Mouse (Mus musculus) CH12.LX (cell line): ENCODE data around the gene Fgfr2. TPM values are rescaled to one million over a fixed set of nuclear protein-coding genes. Genes with fewer than 3 reads are reported as not detected.

ENCODE experiments used
- DNase-seq: peaks from one replicate; pipeline ENCODE4 v3.0.0-alpha.2; 2013; ENCODE audit errors: extremely low read depth
- H3K27ac ChIP-seq: 2 replicates; pipeline ENCODE4 v1.5.1; 2012; ENCODE audit warnings: low read depth, mild to moderate bottlenecking, control low read depth, moderate library complexity; ENCODE audit not compliant: insufficient read depth
- H3K27me3 ChIP-seq: replicated peaks from 2 replicates; pipeline ENCODE3; 2012; ENCODE audit warnings: inconsistent platforms
- H3K36me3 ChIP-seq, 2 experiments: replicated peaks in 1 of 2; 2 replicates each; pipeline versions ENCODE3 to v1.6.1; 2012; ENCODE audit warnings: inconsistent platforms in 1 of 2, low read length in 1 of 2, mild to moderate bottlenecking in 1 of 2, mixed read lengths in 1 of 2, moderate library complexity in 1 of 2; ENCODE audit not compliant: control insufficient read depth in 1 of 2, insufficient read depth in 1 of 2
- H3K4me1 ChIP-seq, 2 experiments: 2 replicates each; pipeline ENCODE4 v1.6.1; 2012; ENCODE audit warnings: inconsistent platforms in 1 of 2, moderate library complexity in 1 of 2; ENCODE audit not compliant: insufficient read depth in 2 of 2, control insufficient read depth in 1 of 2
- H3K4me2 ChIP-seq: 2 replicates; pipeline ENCODE4 v1.6.1; 2012; ENCODE audit warnings: low read depth, mild to moderate bottlenecking, control low read depth; ENCODE audit not compliant: poor library complexity, insufficient read depth, severe bottlenecking
- H3K4me3 ChIP-seq, 3 experiments: fragments of 150-350 bp in 1 of 3; sonication (generic) in 1 of 3; replicated peaks in 1 of 3; 2 replicates each; pipeline versions ENCODE3 to v1.5.1; 2011 to 2012; ENCODE audit warnings: low read depth in 2 of 3, low read length in 2 of 3, mild to moderate bottlenecking in 2 of 3, moderate library complexity in 2 of 3, control low read depth in 1 of 3, improper control_type of control experiment in 1 of 3, inconsistent platforms in 1 of 3, mixed read lengths in 1 of 3; ENCODE audit not compliant: poor library complexity in 1 of 3
- H3K79me2 ChIP-seq: replicated peaks from 2 replicates; pipeline ENCODE4 v1.6.1; 2012; ENCODE audit warnings: mild to moderate bottlenecking, moderate library complexity; ENCODE audit not compliant: control insufficient read depth, poor library complexity, insufficient read depth, severe bottlenecking; ENCODE audit errors: extremely low read depth
- H3K9ac ChIP-seq: 2 replicates; pipeline ENCODE4 v1.6.1; 2012; ENCODE audit warnings: low read depth, mild to moderate bottlenecking, control low read depth, moderate library complexity; ENCODE audit not compliant: insufficient read depth
- H3K9me3 ChIP-seq: replicated peaks from 2 replicates; pipeline ENCODE3; 2012; ENCODE audit warnings: low read length, inconsistent platforms, mixed read lengths
- ETS1 ChIP-seq: conservative IDR thresholded peaks from 2 replicates; pipeline ENCODE4 v1.6.1; 2012; ENCODE audit warnings: low read depth, mild to moderate bottlenecking, inconsistent platforms, low read length, improper control_type of control experiment, moderate library complexity
- GABPA ChIP-seq: IDR thresholded peaks from 2 replicates; pipeline ENCODE4 v1.6.1; 2012; ENCODE audit warnings: low read depth, low read length, improper control_type of control experiment, inconsistent platforms; ENCODE audit not compliant: insufficient replicate concordance
- HCFC1 ChIP-seq: IDR thresholded peaks from 2 replicates; pipeline ENCODE4 v1.6.1; 2012; ENCODE audit warnings: low read depth, mild to moderate bottlenecking, inconsistent platforms, low read length, improper control_type of control experiment
- JUN ChIP-seq: IDR thresholded peaks from 2 replicates; pipeline ENCODE4 v1.6.1; 2011; ENCODE audit warnings: low read depth, mild to moderate bottlenecking, low read length, improper control_type of control experiment, moderate library complexity; ENCODE audit not compliant: insufficient read depth
- MAX ChIP-seq: IDR thresholded peaks from 2 replicates; pipeline ENCODE4 v1.6.1; 2011; ENCODE audit warnings: low read length, improper control_type of control experiment
- MAZ ChIP-seq: IDR thresholded peaks from 2 replicates; pipeline ENCODE4 v1.6.1; 2012; ENCODE audit warnings: low read depth, mild to moderate bottlenecking, inconsistent platforms, low read length, improper control_type of control experiment, moderate library complexity
- MEF2A ChIP-seq: IDR thresholded peaks from 2 replicates; pipeline ENCODE4 v1.6.1; 2014; ENCODE audit warnings: low read depth, mild to moderate bottlenecking, inconsistent platforms, low read length, improper control_type of control experiment, borderline replicate concordance
- POLR2A ChIP-seq: IDR thresholded peaks from 2 replicates; pipeline ENCODE4 v1.6.1; 2011; ENCODE audit warnings: low read depth, mild to moderate bottlenecking, improper control_type of control experiment, low read length
- POLR2AphosphoS2 ChIP-seq: IDR thresholded peaks from 2 replicates; pipeline ENCODE4 v1.6.1; 2011; ENCODE audit warnings: low read depth, low read length, improper control_type of control experiment
- RCOR1 ChIP-seq: conservative IDR thresholded peaks from 2 replicates; pipeline ENCODE4 v1.6.1; 2012; ENCODE audit warnings: low read depth, mild to moderate bottlenecking, inconsistent platforms, low read length, improper control_type of control experiment
- TCF12 ChIP-seq: IDR thresholded peaks from 2 replicates; pipeline ENCODE4 v1.6.1; 2014; ENCODE audit warnings: low read depth, mild to moderate bottlenecking, inconsistent platforms, low read length, improper control_type of control experiment
- USF1 ChIP-seq: IDR thresholded peaks from 2 replicates; pipeline ENCODE4 v1.6.1; 2014; ENCODE audit warnings: low read depth, mild to moderate bottlenecking, inconsistent platforms, low read length, improper control_type of control experiment
- dilution Hi-C: fragments of 300-500 bp; cut with MboI; formaldehyde crosslinking; loops from 2 replicates; pipeline ENCODE4 v1.14.3; 2020; ENCODE audit warnings: low sequenced_read_pairs; ENCODE audit not compliant: extremely low pct_unique_long_range_greater_than_20kb, extremely low pct_ligation_motif_present
- in situ Hi-C: fragments of 300-500 bp; cut with MboI; formaldehyde crosslinking; loops from 3 replicates; pipeline ENCODE4 v1.14.3; 2019; ENCODE audit warnings: low sequenced_read_pairs, low pct_ligation_motif_present, low pct_unique_long_range_greater_than_20kb, mixed read lengths
- polyA plus RNA-seq: library from polyadenylated mRNA; unstranded; fragments of >175 nt; gene quantifications from 2 replicates; pipeline ENCODE4 v1.2.1, GENCODE M21; 2012; ENCODE audit warnings: low read depth; ENCODE audit not compliant: insufficient read length
- total RNA-seq, 2 experiments: library from RNA; depleted of rRNA; stranded (reverse); fragments of 300-350 nt in 1 of 2; fragments of >200 nt in 1 of 2; gene quantifications; 2 replicates each; pipeline ENCODE4 v1.2.3; 2012 to 2014

Fgfr2 gene
- total and polyA plus RNA-seq, 3 experiments: not detected

GRCm38 (mm10) chr7:130300606-130301005 lies 2822.5 kb downstream of the Fgfr2 start:
- Histone ChIP-seq H3K9me3 (peaks cover 8% of the 10 kb centered on the region), H3K27me3 (peaks cover 79% of the 10 kb centered on the region), H3K9ac (no peak overlapping the region)
- dilution Hi-C loops: no loop called here
- DNase-seq: no peak
- TF ChIP-seq HCFC1: no peak
- TF ChIP-seq JUN: no peak
- TF ChIP-seq, all 38 proteins: peak for 0
- H3K79me2 ChIP-seq: no peaks in the 10 kb centered on the region
- no peak overlapping the region for H3K27ac ChIP-seq
- H3K4me1 ChIP-seq: no peaks in the 10 kb centered on the region
- in situ Hi-C loops: no loop called here
- H3K36me3 ChIP-seq: no peaks in the 10 kb centered on the region
- H3K4me3 ChIP-seq: no peak overlapping the region
- H3K4me2 ChIP-seq: no peak overlapping the region

GRCm38 (mm10) chr7:130298926-130299594 lies 2824.1 kb downstream of the Fgfr2 start:
- peaks cover 8% of the 10 kb centered on the region for H3K9me3 ChIP-seq
- in situ Hi-C loops: no loop called here
- peaks cover 70% of the 10 kb centered on the region for H3K27me3 ChIP-seq
- dilution Hi-C loops: no loop called here
- H3K27ac ChIP-seq: no peak overlapping the region
- no peaks in the 10 kb centered on the region for H3K4me1 ChIP-seq
- no peak for DNase-seq
- H3K4me3 ChIP-seq: no peak overlapping the region
- TF ChIP-seq MAZ (no peak), POLR2A (no peak), JUN (no peak), HCFC1 (no peak), MAX (no peak), GABPA (no peak), POLR2AphosphoS2 (no peak), USF1 (no peak), MEF2A (no peak), RCOR1 (no peak), ETS1 (no peak), TCF12 (no peak)
- H3K79me2 ChIP-seq: no peaks in the 10 kb centered on the region
- no peaks in the 10 kb centered on the region for H3K36me3 ChIP-seq
- H3K9ac ChIP-seq: no peak overlapping the region
- H3K4me2 ChIP-seq: no peak overlapping the region

GRCm38 (mm10) chr7:130291179-130291578 lies 2832.0 kb downstream of the Fgfr2 start:
- Histone ChIP-seq H3K4me3 (no peak overlapping the region), H3K79me2 (no peaks in the 10 kb centered on the region), H3K9me3 (no peaks in the 10 kb centered on the region), H3K27ac (no peak overlapping the region), H3K9ac (no peak overlapping the region), H3K36me3 (no peaks in the 10 kb centered on the region), H3K4me1 (0 out of 4 replicates have a peak, but pooled peaks cover 0 to 2% of the 10 kb centered on the region in 2 experiments), H3K27me3 (peaks cover 64% of the 10 kb centered on the region), H3K4me2 (no peak overlapping the region)
- TF ChIP-seq ETS1: no peak
- TF ChIP-seq POLR2AphosphoS2: no peak
- DNase-seq: no peak
- dilution Hi-C loops (no loop called here), in situ Hi-C loops (no loop called here)
